Mouse (Mus musculus) midbrain, embryonic 10.5 days (tissue): ENCODE results near the gene Ifi207. TPM values are rescaled to one million over a fixed set of nuclear protein-coding genes. Genes with fewer than 3 reads are reported as not detected.

Experiments
- polyA plus RNA-seq: library from polyadenylated mRNA; unstranded; fragments of >200 nt; fragmentation: Nextera tagmentation; extraction: Ambion mirVana; gene quantifications from 2 replicates; pipeline ENCODE4 v1.2.1, GENCODE M21; 2016

Ifi207 gene
- polyA plus RNA-seq, 1 experiment from 2014 or later: 0.16 TPM

Other genes starting within 250 kb of the Ifi207 start
- gene Ifi214, start 205.8 kb downstream of the Ifi207 start, polyA plus RNA-seq: not detected in 2 replicates
- gene Ifi213, start 142.5 kb downstream of the Ifi207 start, polyA plus RNA-seq: not detected in 2 replicates
- gene Ifi209, start 110.8 kb downstream of the Ifi207 start, polyA plus RNA-seq: not detected in 2 replicates
- gene Ifi208, start 68.1 kb downstream of the Ifi207 start, polyA plus RNA-seq: not detected in 2 replicates
- gene Ifi204, start 25.2 kb upstream of the Ifi207 start, polyA plus RNA-seq: 0.59 and 0.96 TPM in 2 replicates
- 0.11 and 0.17 TPM in 2 replicates for gene Ifi211, start 171.3 kb upstream of the Ifi207 start, polyA plus RNA-seq
- 0.21 and 0.37 TPM in 2 replicates for gene Mndal, start 200.7 kb upstream of the Ifi207 start, polyA plus RNA-seq
- 0.11 TPM in 1 of 2 replicates, not detected in the other for gene Ifi203, start 200.9 kb upstream of the Ifi207 start, polyA plus RNA-seq
- not detected in 2 replicates for gene Ifi202b, start 241.0 kb upstream of the Ifi207 start, polyA plus RNA-seq